Mouse (Mus musculus) neural tube, embryonic 12.5 days (tissue): ENCODE measurements around the gene Top1. TPM values are rescaled to one million over a fixed set of nuclear protein-coding genes. Genes with fewer than 3 reads are reported as not detected.

Source experiments
- ATAC-seq: fragments of 200-750 bp; cut with Nextera tagmentation; 2 replicates; pipeline ENCODE4 v1.8.0; 2017; ENCODE audit warnings: low read depth, mild to moderate bottlenecking, moderate TSS enrichment, moderate library complexity; ENCODE audit not compliant: low FRiP score
- H3K27ac ChIP-seq: fragments of 300-500 bp; sonication (generic); 2 replicates; pipeline ENCODE4 v1.5.1; 2016
- H3K27me3 ChIP-seq: fragments of 300-500 bp; sonication (generic); replicated peaks from 2 replicates; pipeline ENCODE4 v1.6.1; 2016; ENCODE audit warnings: mild to moderate bottlenecking
- H3K36me3 ChIP-seq: fragments of 300-500 bp; sonication (generic); 2 replicates; pipeline ENCODE4 v1.6.1; 2016; ENCODE audit warnings: mild to moderate bottlenecking
- H3K4me1 ChIP-seq: fragments of 300-500 bp; sonication (generic); 2 replicates; pipeline ENCODE4 v1.6.1; 2016
- H3K4me2 ChIP-seq: fragments of 300-500 bp; sonication (generic); replicated peaks from 2 replicates; pipeline ENCODE4 v1.6.1; 2016; ENCODE audit warnings: mild to moderate bottlenecking
- H3K4me3 ChIP-seq: fragments of 300-500 bp; sonication (generic); 2 replicates; pipeline ENCODE4 v1.5.1; 2016
- H3K9ac ChIP-seq: fragments of 300-500 bp; sonication (generic); 2 replicates; pipeline ENCODE4 v1.6.1; 2016; ENCODE audit warnings: mild to moderate bottlenecking
- H3K9me3 ChIP-seq: fragments of 300-500 bp; sonication (generic); 2 replicates; pipeline ENCODE4 v1.6.1; 2016; ENCODE audit warnings: mild to moderate bottlenecking
- WGBS: fragments of 180-500 bp; shearing (Covaris S2); methylation state at CpG from one replicate; pipeline ENCODE4 v1.1.7; 2016; 5-methylcytosine and 5-hydroxymethylcytosine counted together
- polyA plus RNA-seq: library from polyadenylated mRNA; unstranded; fragments of >200 nt; fragmentation: Nextera tagmentation; extraction: Ambion mirVana; gene quantifications from 2 replicates; pipeline ENCODE4 v1.2.1, GENCODE M21; 2016

Gene Top1
- polyA plus RNA-seq, 1 experiment from 2014 or later: 106 TPM

- no peaks in the 10 kb centered on the region for H3K9me3 ChIP-seq
- no peak overlapping the region for H3K4me2 ChIP-seq
- no peaks in the 10 kb centered on the region for H3K4me1 ChIP-seq
- H3K27me3 ChIP-seq: no peaks in the 10 kb centered on the region
- H3K27ac ChIP-seq: no peak overlapping the region
- H3K36me3 ChIP-seq: peaks cover 43% of the 10 kb centered on the region
- no peak overlapping the region for H3K4me3 ChIP-seq
- no peak overlapping the region for H3K9ac ChIP-seq
- ATAC-seq: no peak
- 86% methylated on average over 5 of the region's 5 CpGs for WGBS
Measured at GRCm38 (mm10) chr2:160700271-160700670, 54.6 kb downstream of the Top1 start.

DNA sequence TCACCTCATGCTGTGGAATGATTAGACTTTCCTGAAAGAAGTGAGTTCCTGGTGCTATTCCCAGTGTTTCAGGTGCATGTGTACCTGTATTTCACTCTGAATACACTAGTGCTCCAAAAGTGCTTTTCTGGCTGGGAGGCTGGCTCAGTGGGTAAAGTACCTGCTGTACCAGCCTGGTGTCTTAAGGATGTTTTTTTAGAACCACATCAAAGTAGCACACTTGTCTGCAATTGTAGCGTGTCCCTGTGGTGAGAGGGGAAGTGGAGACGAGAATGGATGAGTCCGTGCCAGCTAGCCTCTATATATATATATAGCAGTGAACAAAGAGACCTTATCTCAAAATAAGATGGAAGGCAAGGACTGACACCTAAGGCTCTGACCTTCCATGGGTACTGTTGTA lies 55.9 kb downstream of the Top1 start:
- WGBS: 86% methylated on average over 3 of the region's 3 CpGs
- no peaks in the 10 kb centered on the region for H3K27me3 ChIP-seq
- peaks cover 52% of the 10 kb centered on the region for H3K36me3 ChIP-seq
- H3K9me3 ChIP-seq: no peaks in the 10 kb centered on the region
- no peak overlapping the region for H3K4me2 ChIP-seq
- no peaks in the 10 kb centered on the region for H3K4me1 ChIP-seq
- ATAC-seq: no peak
- no peak overlapping the region for H3K9ac ChIP-seq
- H3K4me3 ChIP-seq: no peak overlapping the region
- no peak overlapping the region for H3K27ac ChIP-seq

GRCm38 (mm10) chr2:160702824-160703223 lies 57.1 kb downstream of the Top1 start:
- H3K36me3 ChIP-seq: peaks cover 57% of the 10 kb centered on the region

GRCm38 (mm10) chr2:160707673-160708072 lies 62.0 kb downstream of the Top1 start:
- 91% methylated on average over 3 of the region's 3 CpGs for WGBS

More at GRCm38 (mm10) chr2:160702824-160703223, 57.1 kb downstream of the Top1 start:
- Histone ChIP-seq H3K27me3 (no peaks in the 10 kb centered on the region), H3K9me3 (no peaks in the 10 kb centered on the region), H3K27ac (no peak overlapping the region), H3K4me1 (no peaks in the 10 kb centered on the region), H3K9ac (no peak overlapping the region), H3K4me2 (no peak overlapping the region), H3K4me3 (no peak overlapping the region)
- no peak for ATAC-seq

DNA sequence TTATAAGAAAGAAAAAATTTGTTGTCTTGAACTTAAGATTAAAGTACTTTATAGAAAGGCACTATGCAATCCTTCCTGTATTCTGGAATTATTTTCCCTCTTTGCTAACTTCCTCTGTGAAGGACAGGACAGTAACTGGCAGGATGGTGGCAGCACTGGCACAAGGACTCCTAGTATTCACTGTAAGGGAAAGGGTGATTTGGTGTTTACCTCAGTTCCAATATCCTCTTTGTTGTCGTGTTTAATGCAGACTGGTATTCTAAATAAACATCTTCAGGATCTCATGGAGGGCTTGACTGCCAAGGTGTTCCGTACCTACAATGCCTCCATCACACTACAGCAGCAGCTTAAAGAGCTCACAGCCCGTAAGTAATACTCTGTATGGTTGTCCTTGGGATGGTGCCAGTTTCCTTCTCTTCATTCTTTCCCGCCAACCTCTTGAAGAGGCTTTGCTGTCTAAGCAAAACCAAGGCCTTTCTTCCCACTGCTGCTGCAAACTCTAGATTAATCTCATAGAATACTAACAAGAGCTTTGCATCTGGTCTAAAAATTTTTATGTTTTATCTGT lies 69.9 kb downstream of the Top1 start:
- Histone ChIP-seq H3K27me3 (no peaks in the 10 kb centered on the region), H3K9me3 (no peaks in the 10 kb centered on the region), H3K27ac (no peak overlapping the region), H3K9ac (no peak overlapping the region), H3K36me3 (peaks cover 89% of the 10 kb centered on the region), H3K4me3 (no peak overlapping the region), H3K4me1 (no peaks in the 10 kb centered on the region), H3K4me2 (no peak overlapping the region)
- ATAC-seq: no peak
- WGBS: 86% methylated on average over 4 of the region's 4 CpGs

More at GRCm38 (mm10) chr2:160707673-160708072, 62.0 kb downstream of the Top1 start:
- Histone ChIP-seq H3K9ac (no peak overlapping the region), H3K9me3 (no peaks in the 10 kb centered on the region), H3K27me3 (no peaks in the 10 kb centered on the region), H3K4me2 (no peak overlapping the region), H3K27ac (no peak overlapping the region), H3K4me1 (no peaks in the 10 kb centered on the region), H3K4me3 (no peak overlapping the region), H3K36me3 (peaks cover 66% of the 10 kb centered on the region)
- no peak for ATAC-seq

DNA sequence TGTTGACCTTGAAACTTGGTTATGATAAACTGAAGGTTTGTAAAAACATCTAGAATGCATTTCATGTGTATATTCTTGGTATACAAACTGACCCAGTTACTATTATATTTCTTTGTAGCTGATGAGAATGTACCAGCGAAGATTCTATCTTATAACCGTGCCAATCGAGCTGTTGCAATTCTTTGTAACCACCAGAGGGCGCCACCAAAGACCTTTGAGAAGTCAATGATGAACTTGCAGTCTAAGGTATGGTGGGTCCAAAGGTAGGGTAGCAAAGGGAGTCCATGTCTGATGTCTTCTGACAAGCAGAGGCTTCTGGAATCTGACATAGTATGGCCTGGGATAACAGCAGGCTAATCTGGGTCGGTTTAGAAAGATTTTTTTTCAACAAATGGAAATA lies 71.6 kb downstream of the Top1 start:
- H3K36me3 ChIP-seq: peaks cover 88% of the 10 kb centered on the region

GRCm38 (mm10) chr2:160718811-160719210 lies 73.1 kb downstream of the Top1 start:
- Histone ChIP-seq H3K27me3 (no peaks in the 10 kb centered on the region), H3K27ac (no peak overlapping the region), H3K4me3 (no peak overlapping the region), H3K4me2 (no peak overlapping the region), H3K9me3 (no peaks in the 10 kb centered on the region), H3K36me3 (peaks cover 90% of the 10 kb centered on the region), H3K4me1 (no peaks in the 10 kb centered on the region), H3K9ac (no peak overlapping the region)
- WGBS: 86% methylated on average over 3 of the region's 3 CpGs
- ATAC-seq: no peak

More for the DNA sequence above, 71.6 kb downstream of the Top1 start:
- Histone ChIP-seq H3K9ac (no peak overlapping the region), H3K27me3 (no peaks in the 10 kb centered on the region), H3K4me1 (no peaks in the 10 kb centered on the region), H3K27ac (no peak overlapping the region), H3K4me3 (no peak overlapping the region), H3K4me2 (no peak overlapping the region), H3K9me3 (no peaks in the 10 kb centered on the region)
- ATAC-seq: no peak
- WGBS: 78% methylated on average over 5 of the region's 5 CpGs

- no peaks in the 10 kb centered on the region for H3K9me3 ChIP-seq
- H3K27me3 ChIP-seq: no peaks in the 10 kb centered on the region
- H3K4me1 ChIP-seq: no peaks in the 10 kb centered on the region
- no peak overlapping the region for H3K4me2 ChIP-seq
- H3K27ac ChIP-seq: no peak overlapping the region
- no peak overlapping the region for H3K9ac ChIP-seq
- peaks cover 71% of the 10 kb centered on the region for H3K36me3 ChIP-seq
- 69% methylated on average over 4 of the region's 4 CpGs for WGBS
- ATAC-seq: no peak
- H3K4me3 ChIP-seq: no peak overlapping the region
Measured at GRCm38 (mm10) chr2:160722714-160723113, 77.0 kb downstream of the Top1 start.

DNA sequence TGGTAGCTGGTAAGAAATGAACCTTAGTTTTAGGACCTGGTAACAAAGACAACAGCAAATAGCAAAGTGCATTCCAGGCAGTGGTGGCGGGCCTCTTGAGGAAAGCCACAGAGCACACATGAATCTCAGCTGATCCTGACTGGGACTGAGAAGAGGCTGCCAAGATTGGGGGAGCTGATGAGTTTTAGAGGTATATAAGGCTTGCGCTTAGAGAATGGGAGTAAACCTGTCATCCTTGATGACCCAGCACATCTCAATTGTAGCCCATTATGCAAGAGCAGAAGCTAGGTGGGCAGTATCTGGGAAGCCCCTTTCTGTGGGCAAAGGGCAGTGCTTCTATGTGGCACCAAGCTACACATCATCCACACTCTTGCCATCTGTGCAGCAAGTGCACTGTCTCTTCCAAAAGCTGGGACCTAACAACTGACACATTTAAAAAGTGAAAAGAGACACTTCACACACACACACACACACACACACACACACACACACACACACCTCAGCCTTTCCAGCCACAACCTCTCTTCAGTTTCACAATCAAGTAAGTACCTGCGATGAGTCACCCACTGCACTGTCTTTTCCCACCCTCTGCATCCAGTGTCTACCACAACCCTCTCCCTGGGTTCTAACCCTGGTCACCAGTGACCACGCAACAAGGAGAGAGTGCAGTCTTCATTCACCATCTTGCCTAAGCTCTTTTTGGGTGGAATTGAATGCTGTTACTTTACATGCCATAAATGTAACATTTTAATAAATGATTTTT lies 78.1 kb downstream of the Top1 start:
- Histone ChIP-seq H3K4me3 (no peak overlapping the region), H3K36me3 (peaks cover 61% of the 10 kb centered on the region), H3K9ac (no peak overlapping the region), H3K27ac (no peak overlapping the region), H3K9me3 (no peaks in the 10 kb centered on the region), H3K4me1 (no peaks in the 10 kb centered on the region), H3K4me2 (no peak overlapping the region), H3K27me3 (no peaks in the 10 kb centered on the region)
- no peak for ATAC-seq
- 94% methylated on average over 4 of the region's 4 CpGs for WGBS

DNA sequence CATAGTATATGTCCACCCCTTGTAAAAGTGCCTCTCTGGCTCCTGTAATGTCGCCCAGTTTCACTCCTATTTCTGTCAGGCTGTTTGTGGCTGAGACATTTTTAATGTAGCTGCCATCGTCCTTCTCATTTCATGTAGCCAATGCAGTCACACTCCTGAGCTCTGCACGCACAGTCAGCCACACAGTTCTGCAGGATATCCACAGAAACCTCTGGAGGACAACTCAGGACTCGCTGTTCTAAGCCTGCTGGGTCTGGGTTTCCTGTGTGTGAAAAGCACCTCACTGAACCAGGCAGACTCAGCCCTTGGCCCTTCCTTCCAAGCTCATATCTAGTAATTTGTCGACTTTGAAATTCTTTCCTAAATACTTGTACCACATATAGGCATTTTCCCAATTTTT lies 78.8 kb downstream of the Top1 start:
- Histone ChIP-seq H3K36me3 (peaks cover 54% of the 10 kb centered on the region), H3K4me2 (no peak overlapping the region), H3K9ac (no peak overlapping the region), H3K27ac (no peak overlapping the region), H3K9me3 (no peaks in the 10 kb centered on the region), H3K27me3 (no peaks in the 10 kb centered on the region), H3K4me3 (no peak overlapping the region), H3K4me1 (no peaks in the 10 kb centered on the region)
- no peak for ATAC-seq
- 94% methylated on average over 5 of the region's 5 CpGs for WGBS

GRCm38 (mm10) chr2:160725877-160726864 lies 80.5 kb downstream of the Top1 start:
- H3K9me3 ChIP-seq: no peaks in the 10 kb centered on the region
- no peak overlapping the region for H3K4me2 ChIP-seq
- no peak overlapping the region for H3K27ac ChIP-seq
- no peak overlapping the region for H3K9ac ChIP-seq
- H3K4me1 ChIP-seq: peaks cover 6% of the 10 kb centered on the region
- H3K4me3 ChIP-seq: no peak overlapping the region
- 84% methylated on average over 6 of the region's 6 CpGs for WGBS
- ATAC-seq: no peak
- peaks cover 40% of the 10 kb centered on the region for H3K36me3 ChIP-seq
- no peaks in the 10 kb centered on the region for H3K27me3 ChIP-seq

DNA sequence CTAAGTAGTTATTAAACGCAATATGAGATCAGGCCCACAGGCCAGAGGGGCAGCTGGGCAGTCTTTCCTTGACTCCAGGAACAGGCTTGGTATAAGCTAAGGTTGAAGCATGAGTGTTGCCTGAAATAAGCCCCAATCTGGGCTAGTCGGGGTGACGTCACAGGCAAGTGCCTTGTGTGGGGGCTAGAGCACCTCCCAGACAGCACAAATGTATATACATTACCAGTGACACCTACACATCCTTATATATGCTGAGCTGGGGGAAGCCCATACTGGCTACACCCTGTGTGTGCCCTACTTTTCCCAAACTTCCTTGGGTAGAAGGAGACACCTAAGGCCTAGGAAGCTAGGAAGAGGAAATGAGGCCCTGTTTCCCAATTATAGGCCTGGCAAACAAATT lies 83.3 kb downstream of the Top1 start:
- Histone ChIP-seq H3K27ac (no peak overlapping the region), H3K4me1 (peaks cover 25% of the 10 kb centered on the region), H3K4me2 (no peak overlapping the region), H3K9ac (no peak overlapping the region), H3K9me3 (no peaks in the 10 kb centered on the region), H3K36me3 (peaks cover 18% of the 10 kb centered on the region), H3K27me3 (no peaks in the 10 kb centered on the region), H3K4me3 (no peak overlapping the region)
- ATAC-seq: no peak
- WGBS: 92% methylated on average over 3 of the region's 3 CpGs
